Mouse (Mus musculus): ENCODE measurements around the gene Cxcr4.

The Cxcr4 gene

DNA sequence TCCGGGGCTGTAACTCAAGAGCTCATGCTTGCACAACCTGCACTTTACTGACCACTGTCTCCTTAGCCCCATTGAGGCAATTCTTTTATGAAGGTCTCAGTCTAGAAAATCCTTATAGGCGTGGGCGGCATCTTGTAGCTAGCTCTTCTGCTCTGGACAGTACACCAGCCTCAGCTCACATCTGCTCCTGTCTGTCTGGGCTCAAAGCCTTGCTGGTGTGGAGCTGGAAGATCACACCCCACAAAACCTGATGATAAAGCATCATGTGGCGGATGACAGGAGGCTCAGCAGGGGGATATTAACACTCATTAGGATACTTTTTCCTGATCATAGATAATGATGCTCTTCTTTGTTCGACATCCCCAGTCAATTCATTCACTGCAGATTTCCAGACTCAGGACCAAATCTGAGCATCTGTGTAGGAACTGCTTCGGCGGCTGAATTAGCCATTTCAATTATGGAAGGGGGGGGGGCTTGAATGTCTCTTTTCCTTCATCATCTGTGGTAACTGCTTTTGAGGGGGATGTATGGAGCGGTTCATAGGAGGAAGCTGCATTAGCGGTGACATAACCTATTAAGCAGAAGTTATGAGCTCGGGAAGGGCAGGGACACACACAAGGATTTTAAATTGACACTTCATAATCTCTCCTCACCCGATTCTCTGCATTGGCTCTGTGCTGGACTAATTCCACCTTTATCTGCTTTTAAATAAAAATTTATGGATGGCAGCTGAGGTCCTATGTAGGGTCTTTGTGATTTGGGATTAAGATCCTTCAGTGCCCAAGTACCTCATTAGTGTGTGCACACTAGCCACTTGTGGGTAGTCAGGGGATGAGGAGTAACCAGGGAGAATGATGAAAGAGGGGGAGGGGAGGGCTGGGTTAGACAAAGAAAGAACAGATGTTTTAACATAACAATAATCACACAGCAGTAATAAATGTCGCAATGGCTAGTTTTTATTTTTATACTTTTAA is 24.6 kb downstream of the Cxcr4 start:
- DNase-seq: no peak

DNA sequence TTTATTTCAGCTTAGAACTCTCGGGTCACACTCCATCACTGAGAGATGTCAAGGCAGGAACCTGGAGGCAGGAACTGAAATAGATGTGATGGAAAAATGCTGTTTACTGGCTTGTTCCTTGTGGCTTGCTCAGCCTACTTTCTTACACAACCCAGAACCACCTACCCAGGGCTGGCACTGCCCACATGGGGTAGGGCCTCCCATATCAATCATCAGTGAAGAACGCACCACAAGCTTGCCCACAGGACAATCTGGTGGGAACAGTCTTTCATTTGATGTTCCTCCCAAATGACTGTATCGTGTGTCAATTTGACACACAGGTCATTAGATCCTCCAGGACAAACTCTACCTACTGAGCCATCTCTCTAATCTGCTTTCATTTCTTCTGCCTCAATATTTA is 28.2 kb downstream of the Cxcr4 start:
- no peak for DNase-seq

GRCm38 (mm10) chr1:128561325-128561874 is 30.7 kb downstream of the Cxcr4 start:
- peak; percentile 5 for DNase-seq

DNA sequence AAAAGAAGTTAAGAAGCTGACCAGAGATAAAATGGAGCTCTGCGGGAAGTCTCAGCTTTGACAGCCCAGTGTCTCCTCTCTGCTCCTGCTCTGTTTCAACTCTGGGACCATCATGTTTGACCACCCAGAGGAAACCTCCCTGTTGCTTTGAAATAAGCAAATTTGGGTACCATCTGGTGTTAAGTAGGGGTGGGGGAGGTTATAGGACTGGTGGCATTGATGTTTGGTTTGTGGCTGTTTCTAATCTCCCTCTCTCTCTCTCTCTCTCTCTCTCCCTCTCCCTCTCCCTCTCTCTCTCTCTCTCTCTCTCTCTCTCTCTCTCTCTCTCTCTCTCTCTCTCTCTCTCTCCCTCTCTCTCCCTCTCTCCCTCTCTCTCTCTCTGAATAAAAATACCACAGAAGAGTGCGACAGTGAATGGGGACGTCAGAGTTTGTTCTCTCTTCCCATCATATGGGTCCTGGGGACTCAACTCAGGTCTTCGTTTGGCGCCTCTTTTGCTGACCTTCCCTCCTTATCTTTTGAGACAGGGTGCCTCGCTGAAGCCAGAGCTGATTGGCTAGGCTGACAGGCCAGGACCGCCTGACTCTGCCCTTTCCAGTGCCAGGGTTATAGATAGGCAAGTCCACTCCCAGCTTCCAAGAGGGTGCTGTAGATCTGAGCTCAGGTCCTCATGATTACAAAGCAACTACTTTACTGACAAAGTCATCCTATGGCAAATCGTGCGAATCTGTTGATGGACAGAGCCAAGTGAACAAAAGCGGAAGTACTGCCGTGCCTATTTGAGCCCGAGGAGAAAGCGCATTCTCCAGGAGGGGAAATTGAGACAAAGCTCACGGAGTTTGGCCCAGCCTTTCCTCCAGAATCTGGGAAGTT is 31.4 kb downstream of the Cxcr4 start:
- no peak for DNase-seq

DNA sequence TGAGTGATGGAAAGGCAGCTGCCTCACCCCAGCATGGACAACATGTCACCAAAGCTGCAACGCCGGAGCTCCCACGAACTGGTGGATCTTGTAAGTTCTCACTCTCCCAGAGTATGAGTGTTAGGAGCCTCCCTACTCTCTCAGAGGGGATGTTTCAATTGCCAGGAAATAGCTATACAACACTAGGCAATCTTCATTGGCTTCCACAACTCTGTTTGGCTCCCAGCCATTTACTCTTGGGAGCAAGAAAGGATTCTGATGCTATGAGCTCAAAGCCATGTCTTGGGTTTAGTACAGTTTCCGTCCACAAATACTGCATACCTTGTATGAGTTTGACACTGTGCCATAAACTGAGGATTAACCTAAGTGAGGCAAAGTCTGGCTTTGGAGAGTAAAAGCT is 34.1 kb downstream of the Cxcr4 start:
- DNase-seq: no peak

DNA sequence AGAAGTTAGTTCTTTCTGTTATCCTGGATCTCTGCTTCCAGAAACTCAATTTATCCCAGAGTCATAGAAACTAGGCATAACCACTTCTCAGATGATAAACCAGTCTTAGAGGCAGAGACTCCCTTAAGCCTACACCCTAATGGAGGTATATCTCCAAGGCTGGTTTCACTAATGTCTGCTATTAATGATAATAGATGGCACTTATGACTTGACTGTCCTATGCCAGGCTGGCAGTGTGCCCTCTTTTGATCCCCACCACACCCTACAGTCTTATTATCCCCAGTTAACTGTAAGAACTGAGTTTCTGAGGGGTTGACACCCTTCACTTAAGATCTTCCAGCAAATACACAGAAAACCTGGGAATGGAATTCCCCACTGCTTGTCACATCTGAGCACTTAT is 39.5 kb downstream of the Cxcr4 start:
- DNase-seq: no peak

- no peak for DNase-seq
Observed at GRCm38 (mm10) chr1:128551743-128552397, 40.2 kb downstream of the Cxcr4 start.

DNA sequence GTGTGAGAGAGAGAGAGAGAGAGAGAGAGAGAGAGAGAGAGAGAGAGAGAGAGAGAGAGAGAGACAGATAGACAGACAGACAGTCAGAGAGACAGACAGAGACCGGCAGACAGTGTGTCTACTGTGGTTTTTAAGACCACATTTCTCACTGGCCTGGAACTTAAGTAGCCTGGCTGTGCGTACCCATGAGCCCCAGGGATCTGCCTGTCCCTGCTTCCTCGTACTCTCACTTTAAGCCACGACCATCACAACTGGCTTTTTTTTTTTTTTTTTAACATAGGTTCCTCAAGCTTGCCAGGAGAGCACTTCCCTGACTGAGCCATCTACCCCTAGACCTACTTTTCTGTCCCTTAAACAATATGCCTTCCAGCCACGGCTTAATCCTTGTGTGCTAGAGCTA is 42.7 kb downstream of the Cxcr4 start:
- no peak for DNase-seq

- DNase-seq: no peak
Observed at GRCm38 (mm10) chr1:128549007-128549406, 43.1 kb downstream of the Cxcr4 start.

DNA sequence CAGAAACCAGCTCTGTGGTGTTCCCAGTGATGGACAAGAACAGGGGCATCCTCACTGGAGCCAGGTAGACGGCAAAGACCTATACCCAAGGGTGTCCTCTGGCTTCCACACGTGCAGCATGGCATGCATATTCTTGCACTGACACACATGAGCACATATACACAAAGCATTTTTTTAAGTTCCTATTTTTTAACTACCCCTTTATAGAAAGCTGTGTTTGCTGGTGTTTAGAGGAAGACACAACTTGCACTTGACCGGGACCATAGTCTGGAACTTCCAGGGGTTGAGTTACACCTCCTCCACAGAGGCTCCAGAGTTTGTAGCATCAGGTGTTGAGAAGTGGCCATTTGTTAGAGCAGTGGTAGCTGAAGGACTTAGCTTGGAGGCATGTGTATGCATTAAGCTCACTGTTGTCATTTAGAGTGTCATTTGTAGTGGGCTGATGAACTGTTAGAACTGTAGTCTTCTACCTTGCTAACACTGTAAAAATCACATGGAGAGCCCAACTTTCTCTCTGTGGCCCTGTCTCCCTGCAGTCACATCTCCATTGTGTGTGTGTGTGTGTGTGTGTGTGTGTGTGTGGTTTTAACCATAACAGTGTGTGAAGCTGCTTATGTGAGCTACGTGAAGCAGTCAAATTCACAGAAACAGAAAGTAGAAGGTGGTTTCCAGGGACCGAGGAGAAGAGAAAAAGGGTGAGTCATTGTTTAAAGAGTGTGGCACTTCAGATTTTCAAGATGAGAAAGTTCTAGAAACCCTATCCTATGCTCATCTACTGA is 43.7 kb downstream of the Cxcr4 start:
- DNase-seq: no peak

DNA sequence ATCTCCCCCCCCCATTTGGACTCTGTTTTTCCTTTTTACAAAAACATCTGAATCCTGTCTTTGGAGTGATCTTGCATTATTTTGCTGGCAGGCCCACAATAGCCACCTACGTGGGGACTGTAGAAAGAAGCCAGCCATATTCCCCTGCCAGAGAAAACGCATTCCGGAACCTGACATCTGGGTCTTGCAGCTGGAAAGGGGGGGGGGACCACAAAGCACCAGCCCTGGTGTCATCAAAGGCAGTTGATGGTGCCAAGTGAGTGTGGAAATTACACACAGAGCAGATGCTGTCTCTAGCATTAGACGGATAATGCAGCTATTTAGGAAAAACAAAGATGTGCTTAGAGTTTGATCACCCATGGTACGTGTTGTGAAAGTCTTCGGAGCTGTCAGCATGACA is 46.4 kb downstream of the Cxcr4 start:
- no peak for DNase-seq

DNA sequence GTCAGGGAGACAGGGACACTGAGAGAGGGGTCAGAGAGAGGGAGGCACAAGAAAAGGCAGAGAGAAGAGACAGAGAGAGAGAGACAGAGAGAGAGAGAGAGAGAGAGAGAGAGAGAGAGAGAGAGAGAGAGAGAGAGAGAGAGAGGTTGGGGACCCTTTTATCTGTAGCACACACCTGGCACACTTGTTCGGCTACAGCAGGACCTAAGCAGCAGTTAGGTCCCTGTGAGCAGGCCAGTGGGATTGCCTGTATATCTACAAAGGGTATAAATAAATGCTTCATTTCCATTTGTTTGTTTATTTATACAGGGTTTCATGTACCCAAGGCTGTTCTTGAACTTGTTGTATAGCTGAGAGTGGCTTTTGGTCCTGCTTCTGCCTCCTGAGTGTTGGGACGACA is 49.0 kb downstream of the Cxcr4 start:
- no peak for DNase-seq

DNA sequence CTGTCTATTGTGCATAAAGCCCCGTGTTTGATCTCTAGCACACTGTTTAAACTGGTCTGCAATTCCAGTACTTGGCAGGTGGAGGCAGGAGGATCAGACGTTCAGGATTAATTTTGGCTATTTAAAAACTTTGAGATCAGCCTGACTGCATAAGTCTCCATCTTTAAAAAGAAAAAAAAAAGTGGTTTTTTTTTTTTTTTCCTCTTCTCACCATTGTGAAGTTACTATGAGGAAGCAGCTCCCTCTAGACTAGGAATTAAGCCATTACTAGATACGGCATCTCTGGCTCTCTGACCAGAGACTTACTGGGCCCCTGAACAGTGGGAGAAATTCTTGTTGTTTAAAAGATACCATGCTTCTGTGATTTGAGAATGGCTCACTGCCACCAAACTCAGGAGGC is 49.5 kb downstream of the Cxcr4 start:
- no peak for DNase-seq

DNA sequence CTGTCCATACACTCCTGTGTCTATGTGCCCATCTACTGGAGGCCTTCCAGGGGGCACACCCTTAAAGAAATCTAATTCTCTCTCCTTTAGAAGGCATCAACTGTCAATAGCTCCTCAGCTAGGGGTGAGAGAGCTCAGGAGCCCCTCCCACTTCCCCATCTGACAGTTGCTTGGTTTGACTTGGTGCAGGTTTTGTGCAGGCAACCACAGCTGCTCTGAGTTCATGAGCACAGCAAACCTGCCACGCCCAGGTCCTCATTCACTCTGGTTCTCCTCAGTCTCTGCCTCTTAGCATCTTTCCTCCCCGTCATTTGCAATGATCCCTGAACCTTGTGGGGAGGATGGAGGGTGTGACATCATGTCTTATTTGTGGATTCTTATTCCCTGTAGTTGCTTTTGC is 51.9 kb downstream of the Cxcr4 start:
- no peak for DNase-seq

DNA sequence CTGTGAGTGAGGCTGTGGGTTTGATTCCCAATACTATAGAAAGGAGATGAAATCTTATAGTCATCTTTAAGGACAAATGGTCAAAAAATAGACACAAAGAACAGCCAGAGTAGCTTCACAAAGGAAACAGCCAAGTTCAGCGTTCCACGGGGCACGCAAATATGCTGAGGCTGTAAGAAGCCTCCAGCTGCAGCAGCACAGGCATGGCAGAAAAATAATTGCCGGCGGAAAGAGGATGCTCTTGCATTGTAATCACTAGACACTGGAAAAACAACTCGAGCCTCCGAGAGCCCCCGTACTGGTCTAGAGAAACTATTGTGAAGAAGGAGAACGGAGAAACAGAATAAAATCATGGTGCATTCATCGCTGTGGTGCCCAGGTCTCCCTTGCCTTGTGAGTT is 52.5 kb downstream of the Cxcr4 start:
- no peak for DNase-seq
